Mouse (Mus musculus) gastrocnemius, adult 8-10 months (tissue): ENCODE results near the gene Sgcg. TPM values are rescaled to one million over a fixed set of nuclear protein-coding genes. Genes with fewer than 3 reads are reported as not detected.
A peak's percentile ranks its signal among the peaks of the same experiment; 100 is the strongest.

Source experiments
- DNase-seq, 2 experiments: peaks; one replicate each; pipeline ENCODE4 v3.0.0; 2022; ENCODE audit warnings: low spot score in 2 of 2
- total RNA-seq, 4 experiments: library from RNA; stranded (reverse); gene quantifications; 2 replicates each; pipeline ENCODE4 v1.2.4; 2022

Gene Sgcg
- total RNA-seq = 100 to 1,000 TPM; 109 to 124 (median 115) TPM

GRCm38 (mm10) chr14:61258352-61258751 lies at the start of gene Sgcg:
Sgcg (minus strand) TSS chr14:61258490.
- peak; percentile 77 to 88 for DNase-seq

DNA sequence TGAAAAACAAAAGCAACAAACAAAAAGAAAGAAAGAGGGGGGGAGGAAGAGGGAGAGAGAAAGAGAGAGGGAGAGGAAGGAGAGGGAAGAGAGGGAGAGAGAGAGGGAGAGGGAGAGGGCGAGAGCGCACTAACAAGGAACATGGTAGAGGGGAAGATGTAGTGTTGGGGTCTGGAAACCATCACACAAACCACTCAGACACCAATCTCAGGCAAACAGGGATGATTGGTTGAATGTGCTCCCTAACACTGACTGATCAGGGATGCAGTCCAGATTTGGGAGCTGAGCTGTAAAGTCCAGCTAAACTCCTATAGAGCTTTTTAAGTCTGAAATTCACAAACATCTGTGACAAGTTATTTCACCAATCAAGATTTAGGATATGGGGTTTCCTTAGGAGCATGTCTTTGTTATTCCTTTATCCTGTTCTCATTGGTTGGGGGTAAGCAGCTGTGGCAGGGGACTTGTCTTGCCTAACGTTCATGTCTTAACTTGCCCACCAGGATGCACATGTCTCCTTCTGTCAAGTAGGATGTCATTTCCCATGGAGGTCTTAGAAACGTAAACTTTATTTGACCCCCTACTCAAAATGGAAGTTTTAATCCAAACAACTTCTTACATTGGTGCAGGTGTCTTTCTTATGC lies 45.8 kb upstream of the Sgcg start:
- no peak for DNase-seq

GRCm38 (mm10) chr14:61302428-61302827 lies 44.1 kb upstream of the Sgcg start:
- DNase-seq = no peak

GRCm38 (mm10) chr14:61301323-61301722 lies 43.0 kb upstream of the Sgcg start:
- DNase-seq = no peak

- DNase-seq = no peak
These were observed 41.5 kb upstream of the Sgcg start for GRCm38 (mm10) chr14:61299810-61300209.

- peak; percentile 16 to 30 for DNase-seq
These were observed 36.4 kb upstream of the Sgcg start for GRCm38 (mm10) chr14:61294738-61295079.

DNA sequence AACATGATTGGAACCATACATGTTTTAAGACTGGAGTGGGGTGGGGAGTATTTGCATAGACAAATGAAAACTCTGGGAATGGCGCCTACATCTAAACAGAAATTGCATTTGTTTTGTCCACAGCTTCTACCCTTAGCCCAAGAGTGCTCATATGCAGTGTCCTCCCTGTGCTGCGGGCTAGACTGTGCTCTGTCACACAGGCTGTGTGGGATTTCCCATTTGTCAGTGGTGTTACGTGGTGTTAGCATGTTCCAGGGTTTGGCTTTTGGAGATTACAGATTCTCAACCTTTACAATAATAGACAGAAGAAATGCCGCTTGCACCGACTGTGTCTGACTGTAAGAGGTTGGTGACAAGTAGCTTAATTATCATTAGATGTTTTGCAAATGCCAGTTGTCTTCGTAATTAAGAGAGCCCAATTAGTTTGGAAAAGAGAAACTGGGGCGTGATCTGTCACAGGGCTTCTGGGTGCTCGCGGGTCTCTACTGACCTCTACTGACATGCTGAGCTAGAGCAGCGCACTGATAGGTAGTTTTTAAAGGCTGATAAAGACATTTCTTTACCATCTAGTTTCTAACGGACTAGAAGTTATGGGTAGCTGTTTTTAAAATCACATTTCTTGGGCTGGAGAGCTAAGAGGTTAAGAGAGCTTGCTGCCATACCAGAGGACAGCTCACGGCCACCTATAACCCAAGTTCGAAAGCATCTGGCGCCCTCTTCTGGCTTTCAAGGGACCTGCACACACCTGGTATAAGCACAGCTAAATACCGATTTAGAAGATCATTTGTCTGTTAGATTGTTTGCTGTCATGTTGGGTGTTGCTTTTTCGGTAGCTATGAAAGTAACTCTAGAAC lies 35.8 kb upstream of the Sgcg start:
- peak; percentile 56 to 60 for DNase-seq

- DNase-seq = no peak
These were observed 32.4 kb upstream of the Sgcg start for GRCm38 (mm10) chr14:61290664-61291063.

DNA sequence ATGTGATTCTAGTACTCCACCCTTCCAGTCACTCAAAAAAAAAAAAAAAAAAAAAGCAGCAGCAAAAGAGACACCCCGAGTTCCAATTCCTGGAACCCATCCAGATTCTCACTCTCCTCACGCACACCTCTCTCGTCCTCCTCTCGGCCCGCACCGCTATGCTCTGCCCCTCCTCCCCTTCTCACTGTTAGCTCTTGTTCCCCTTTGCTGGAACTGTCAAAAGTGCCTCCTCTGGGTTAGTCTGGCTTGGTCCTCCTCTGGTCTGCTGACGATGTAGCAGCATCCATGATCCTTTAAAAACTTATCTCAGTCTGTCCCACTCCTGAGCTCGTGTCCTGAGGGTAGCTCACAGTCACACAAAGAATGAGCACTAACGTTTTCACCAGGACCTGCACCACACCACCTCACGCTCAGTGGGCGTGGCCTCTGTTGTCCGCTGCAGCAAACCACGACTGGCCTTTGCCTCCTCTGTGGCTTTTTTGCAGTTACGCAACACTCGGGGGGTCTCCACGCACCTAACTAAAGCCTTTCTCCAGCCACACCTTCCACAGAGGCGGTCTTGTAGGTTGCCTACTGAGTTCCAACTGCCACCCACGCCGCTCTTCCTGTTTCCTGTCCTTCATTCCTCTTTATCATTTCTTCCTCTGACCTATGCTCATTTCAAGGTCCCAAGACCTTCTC lies 30.5 kb upstream of the Sgcg start:
- DNase-seq = no peak

DNA sequence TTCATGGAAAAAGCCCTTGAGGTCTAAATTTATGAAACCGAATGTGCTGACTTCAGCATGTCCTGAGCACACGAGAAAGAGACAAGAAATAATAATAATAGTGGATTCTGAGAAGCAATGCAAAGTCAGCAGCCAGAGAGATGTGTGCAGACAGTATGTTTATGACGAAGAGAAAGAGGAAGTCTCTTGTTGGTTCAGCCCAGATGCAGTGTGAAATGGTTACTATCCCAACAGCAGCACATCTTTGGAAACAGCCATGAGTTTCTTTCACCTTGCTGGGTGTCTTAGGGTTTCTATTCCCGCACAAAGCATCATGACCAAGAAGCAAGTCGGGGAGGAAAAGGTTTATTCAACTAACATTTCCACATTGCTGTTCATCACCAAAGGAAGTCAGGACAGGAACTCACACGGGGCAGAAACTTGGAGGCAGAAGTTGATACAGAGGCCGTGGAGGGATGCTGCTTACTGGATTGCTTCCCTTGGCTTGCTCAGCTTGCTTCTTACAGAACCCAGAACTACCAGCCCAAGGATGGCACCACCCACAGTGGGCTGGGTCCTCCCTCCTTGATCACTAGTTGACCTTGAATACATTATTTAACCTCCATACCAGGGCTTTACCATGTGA lies 20.5 kb upstream of the Sgcg start:
- no peak for DNase-seq

GRCm38 (mm10) chr14:61277285-61277684 lies 19.0 kb upstream of the Sgcg start:
- no peak for DNase-seq

DNA sequence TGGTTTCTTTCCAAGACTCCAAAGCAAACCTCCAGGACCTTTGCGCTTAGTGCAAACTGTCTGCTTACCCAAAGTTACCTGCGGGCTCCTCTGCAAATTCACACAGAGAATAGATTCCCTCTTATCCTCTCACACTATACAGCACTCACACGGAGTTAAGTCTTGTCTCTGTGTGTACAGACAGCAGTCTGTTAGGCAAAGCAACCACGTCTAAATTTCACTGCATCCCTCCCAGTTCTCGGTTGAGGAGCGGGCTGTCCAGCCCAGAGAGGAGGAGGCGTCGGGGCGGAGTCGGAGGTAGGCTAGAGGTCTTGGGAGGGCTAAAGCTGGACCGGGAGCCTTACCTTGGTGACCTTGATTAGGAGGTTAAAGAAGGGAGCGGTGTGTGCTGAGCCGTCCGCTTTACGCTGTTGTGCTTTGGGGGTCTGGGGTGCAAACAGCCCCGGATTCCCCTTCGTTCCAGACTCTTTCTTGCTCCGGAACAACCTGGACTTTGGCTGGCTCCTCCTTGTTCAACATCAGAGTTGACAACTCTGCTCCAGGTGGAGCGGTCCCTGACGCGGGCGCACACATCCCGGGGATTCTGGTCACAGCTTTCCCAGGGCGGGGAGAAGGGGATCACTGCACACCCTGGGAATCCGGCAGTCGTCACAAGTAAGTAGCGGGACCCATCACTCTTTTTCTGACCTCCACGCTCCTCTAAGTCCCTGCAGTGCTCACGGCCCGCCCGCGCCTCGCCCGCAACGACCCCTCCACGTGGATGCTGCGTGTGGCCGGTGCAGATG lies 16.3 kb upstream of the Sgcg start:
- DNase-seq = no peak

GRCm38 (mm10) chr14:61267908-61268475 lies 9.7 kb upstream of the Sgcg start:
- DNase-seq = peak in 1 of 2 experiments; percentile 21

GRCm38 (mm10) chr14:61259084-61259483 lies 794 bp upstream of the Sgcg start:
- no peak for DNase-seq

DNA sequence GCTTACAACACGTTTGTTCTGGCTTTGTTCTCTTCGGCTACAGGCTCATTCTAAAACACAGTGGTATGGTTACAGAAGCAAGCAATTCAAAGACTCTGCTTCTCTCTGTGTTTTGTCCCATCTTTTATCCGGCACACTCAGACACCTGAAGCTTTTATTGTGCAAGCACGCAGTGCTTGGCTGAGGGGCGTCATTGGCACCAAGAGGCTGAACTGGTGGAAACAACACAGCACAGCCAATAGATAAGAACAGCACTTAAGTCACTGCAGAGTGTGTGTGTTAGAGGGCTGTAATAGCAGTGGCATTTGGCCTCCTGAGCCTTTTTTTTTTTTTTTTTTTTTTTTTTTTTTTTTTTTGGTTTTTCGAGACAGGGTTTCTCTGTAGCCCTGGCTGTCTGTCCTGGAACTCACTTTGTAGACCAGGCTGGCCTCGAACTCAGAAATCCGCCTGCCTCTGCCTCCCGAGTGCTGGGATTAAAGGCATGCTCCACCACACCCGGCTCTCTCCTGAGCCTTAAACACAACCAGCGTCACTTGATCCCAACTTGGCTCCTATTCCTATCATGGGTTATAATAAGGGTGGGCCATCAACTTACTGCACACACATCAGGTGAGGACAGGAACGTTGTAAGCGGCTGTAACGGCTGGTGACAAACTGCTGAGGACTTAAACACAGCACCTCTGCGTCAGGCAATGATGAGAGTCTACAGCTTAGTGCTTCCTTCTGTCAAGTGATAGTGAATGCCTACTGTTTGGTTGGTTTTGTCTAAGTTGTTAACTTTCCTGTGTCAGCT lies 5.5 kb downstream of the Sgcg start:
- no peak for DNase-seq

DNA sequence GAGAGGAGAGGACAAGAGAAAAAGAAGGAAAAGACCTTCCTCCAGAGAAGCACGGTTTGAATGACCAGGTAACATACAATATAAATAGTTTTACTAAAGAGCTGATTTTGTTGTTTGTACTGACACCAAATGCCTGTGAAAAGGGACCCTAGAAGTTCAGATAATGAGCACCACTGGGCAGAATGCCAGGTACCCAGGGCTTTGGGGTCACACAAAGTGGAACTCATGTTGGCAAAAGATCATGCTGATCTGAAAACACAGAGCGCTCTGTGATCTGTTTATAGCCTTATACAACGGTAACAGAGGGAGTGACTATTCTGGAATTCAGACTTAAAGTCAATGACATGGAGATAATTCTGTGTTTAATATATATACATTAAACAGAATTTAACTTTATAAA lies 11.8 kb downstream of the Sgcg start:
- DNase-seq = no peak

DNA sequence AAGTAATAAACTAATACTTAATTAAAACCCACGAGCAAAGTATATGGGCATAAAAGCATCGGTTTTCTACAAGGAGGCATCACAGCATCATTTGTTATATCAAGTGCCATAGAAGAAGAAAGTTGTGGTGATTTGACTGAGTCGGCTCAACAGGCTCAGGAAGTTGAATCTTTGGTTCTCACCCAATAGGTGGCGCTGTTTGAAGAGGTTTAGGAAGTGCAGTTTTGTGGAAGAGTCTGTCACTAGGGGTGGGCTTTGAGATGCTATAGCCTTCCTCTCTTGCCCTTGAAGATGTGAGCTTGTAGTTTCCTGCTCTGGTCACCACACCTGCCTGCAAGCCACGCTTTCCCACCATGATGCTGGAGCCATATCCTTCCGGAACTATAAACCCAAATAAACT lies 15.7 kb downstream of the Sgcg start:
- DNase-seq = no peak

DNA sequence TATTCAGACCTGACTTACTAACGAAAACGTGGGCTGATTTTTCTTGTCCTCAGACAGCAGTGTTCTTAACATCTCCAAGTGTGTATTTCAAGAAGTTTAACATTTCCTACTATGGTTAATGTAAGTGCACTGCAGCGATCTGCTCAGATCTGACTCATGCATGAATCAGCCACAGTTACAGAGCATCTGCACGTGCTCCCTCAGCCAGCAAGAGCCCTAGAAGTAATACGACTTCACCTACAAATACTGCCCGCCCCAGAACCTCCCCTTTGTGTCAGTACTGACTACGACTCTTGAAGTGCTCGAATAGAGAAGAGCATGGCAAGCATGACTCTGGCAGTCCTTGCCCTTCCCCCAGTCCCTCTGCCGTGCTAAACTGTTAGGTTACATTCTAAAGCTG lies 19.5 kb downstream of the Sgcg start:
- no peak for DNase-seq

GRCm38 (mm10) chr14:61237101-61237654 lies 21.1 kb downstream of the Sgcg start:
- no peak for DNase-seq
